Mouse (Mus musculus) frontal cortex, postnatal 25 days (tissue): ENCODE data around the gene Traf7.
A peak's percentile ranks its signal among the peaks of the same experiment; 100 is the strongest.

Source experiments
- DNase-seq, 2 experiments: peaks; one replicate each; pipeline ENCODE4 v3.0.0; 2022; ENCODE audit warnings: low spot score in 2 of 2

The Traf7 gene

GRCm38 (mm10) chr17:24477053-24477984 is 50.4 kb downstream of the Traf7 start:
- DNase-seq: no peak

GRCm38 (mm10) chr17:24476022-24476776 is 51.5 kb downstream of the Traf7 start:
- DNase-seq: no peak

- no peak for DNase-seq
These were observed 52.2 kb downstream of the Traf7 start for GRCm38 (mm10) chr17:24475586-24475985.

GRCm38 (mm10) chr17:24474557-24474956 is 53.2 kb downstream of the Traf7 start:
- peak in 1 of 2 experiments; percentile 28 for DNase-seq

- no peak for DNase-seq
These were observed 54.0 kb downstream of the Traf7 start, which contains the start of gene Bricd5 for GRCm38 (mm10) chr17:24473612-24474275. Bricd5 (plus strand) TSS chr17:24473884.

- no peak for DNase-seq
These were observed 55.2 kb downstream of the Traf7 start for GRCm38 (mm10) chr17:24472512-24472911.

GRCm38 (mm10) chr17:24470701-24471527 is 56.8 kb downstream of the Traf7 start:
- peak in 1 of 2 experiments; percentile 44 for DNase-seq

- DNase-seq: peak; percentile 99
These were observed 57.7 kb downstream of the Traf7 start, which contains the start of the genes E4f1 and Pgp for GRCm38 (mm10) chr17:24469910-24470602. E4f1 (minus strand) TSS chr17:24470313. Pgp (plus strand) TSS chr17:24470392.

- no peak for DNase-seq
These were observed 58.3 kb downstream of the Traf7 start for GRCm38 (mm10) chr17:24469336-24469909.

- no peak for DNase-seq
These were observed 59.0 kb downstream of the Traf7 start for GRCm38 (mm10) chr17:24468636-24469246.

GRCm38 (mm10) chr17:24463374-24464133 is 64.2 kb downstream of the Traf7 start:
- no peak for DNase-seq

GRCm38 (mm10) chr17:24462932-24463331 is 64.8 kb downstream of the Traf7 start:
- no peak for DNase-seq

- no peak for DNase-seq
These were observed 66.2 kb downstream of the Traf7 start for GRCm38 (mm10) chr17:24461580-24461979.
